Mouse (Mus musculus) neural tube, embryonic 11.5 days (tissue): Measurements from ENCODE around the gene Napb. TPM values are rescaled to one million over a fixed set of nuclear protein-coding genes. Genes with fewer than 3 reads are reported as not detected.

Experiments used
- ATAC-seq: fragments of 200-750 bp; cut with Nextera tagmentation; 2 replicates; pipeline ENCODE4 v1.8.0; 2017; ENCODE audit warnings: moderate number of reproducible peaks, mild to moderate bottlenecking, moderate TSS enrichment, moderate library complexity; ENCODE audit not compliant: insufficient read depth, low FRiP score, low TSS enrichment
- DNase-seq: peaks from one replicate; pipeline ENCODE4 v3.0.0-alpha.2; 2015; ENCODE audit warnings: low spot score
- H3K27ac ChIP-seq: fragments of 300-500 bp; sonication (generic); 2 replicates; pipeline ENCODE4 v1.5.1; 2014; ENCODE audit warnings: low read depth, mild to moderate bottlenecking, low read length
- H3K27me3 ChIP-seq: fragments of 300-500 bp; sonication (generic); 2 replicates; pipeline ENCODE4 v1.6.1; 2014; ENCODE audit warnings: mild to moderate bottlenecking, low read length, mixed read lengths; ENCODE audit not compliant: control insufficient read depth, insufficient read depth
- H3K36me3 ChIP-seq: fragments of 300-500 bp; sonication (generic); 2 replicates; pipeline ENCODE4 v1.6.1; 2014; ENCODE audit warnings: mild to moderate bottlenecking, low read length, moderate library complexity, mixed read lengths; ENCODE audit not compliant: control insufficient read depth, insufficient read depth
- H3K4me1 ChIP-seq: fragments of 300-500 bp; sonication (generic); 2 replicates; pipeline ENCODE4 v1.6.1; 2014; ENCODE audit warnings: low read length, mixed read lengths; ENCODE audit not compliant: control insufficient read depth, insufficient read depth
- H3K4me2 ChIP-seq: fragments of 300-500 bp; sonication (generic); 2 replicates; pipeline ENCODE4 v1.6.1; 2014; ENCODE audit warnings: low read depth, mild to moderate bottlenecking, moderate library complexity
- H3K4me3 ChIP-seq: fragments of 300-500 bp; sonication (generic); 2 replicates; pipeline ENCODE4 v1.5.1; 2014; ENCODE audit warnings: low read depth, low read length
- H3K9ac ChIP-seq: fragments of 300-500 bp; sonication (generic); 2 replicates; pipeline ENCODE4 v1.6.1; 2014; ENCODE audit warnings: mild to moderate bottlenecking, low read length
- H3K9me3 ChIP-seq: fragments of 300-500 bp; sonication (generic); 2 replicates; pipeline ENCODE4 v1.6.1; 2016; ENCODE audit warnings: low read length; ENCODE audit not compliant: control insufficient read depth
- WGBS: fragments of 180-500 bp; shearing (Covaris S2); extraction: QIAGEN DNeasy Blood & Tissue Kit; methylation state at CpG from one replicate; pipeline ENCODE4 v1.1.7; 2014; 5-methylcytosine and 5-hydroxymethylcytosine counted together
- polyA plus RNA-seq: library from polyadenylated mRNA; unstranded; fragments of >200 nt; fragmentation: Nextera tagmentation; extraction: Ambion mirVana; gene quantifications from 2 replicates; pipeline ENCODE4 v1.2.1, GENCODE M21; 2014

Gene Napb
- polyA plus RNA-seq, 1 experiment from 2014 or later: 25.7 TPM

GRCm38 (mm10) chr2:148680775-148681291 lies 51.4 kb downstream of the Napb start, which contains the start of gene Gzf1:
Gene Gzf1 (plus strand): TSS chr2:148681023.
- ATAC-seq (peak; percentile 91), DNase-seq (peak; percentile 99)
- peak within 1 kb of the TSS; percentile 74 for H3K9ac ChIP-seq
- peak within 1 kb of the TSS; percentile 78 for H3K4me3 ChIP-seq
- under 1% methylated on average over 39 of the region's 39 CpGs for WGBS
- peaks cover 10% of the 10 kb centered on the region for H3K4me1 ChIP-seq
- H3K27ac ChIP-seq: peak within 1 kb of the TSS; percentile 74
- no peaks in the 10 kb centered on the region for H3K27me3 ChIP-seq
- no peaks in the 10 kb centered on the region for H3K9me3 ChIP-seq
- H3K4me2 ChIP-seq: peak within 1 kb of the TSS; percentile 75
- peaks cover 5% of the 10 kb centered on the region for H3K36me3 ChIP-seq

GRCm38 (mm10) chr2:148679346-148679745 lies 52.9 kb downstream of the Napb start:
- WGBS: 1% methylated on average over 9 of the region's 9 CpGs
- peaks cover 10% of the 10 kb centered on the region for H3K4me1 ChIP-seq
- no peak overlapping the region for H3K4me3 ChIP-seq
- DNase-seq (peak; percentile 57), ATAC-seq (peak; percentile 26)
- no peaks in the 10 kb centered on the region for H3K9me3 ChIP-seq
- H3K27ac ChIP-seq: peak overlapping the region; percentile 31
- H3K27me3 ChIP-seq: no peaks in the 10 kb centered on the region
- H3K4me2 ChIP-seq: peak overlapping the region; percentile 38
- H3K36me3 ChIP-seq: peaks cover 3% of the 10 kb centered on the region
- H3K9ac ChIP-seq: 0 out of 2 replicates have a peak overlapping the region, but pooled peaks have one; percentile 16

- Histone ChIP-seq H3K9ac (peak overlapping the region; percentile 19; the same call in 1 of the 2 replicates), H3K4me3 (peak overlapping the region; percentile 30), H3K36me3 (no peaks in the 10 kb centered on the region; the same call in none of the 2 replicates), H3K9me3 (no peaks in the 10 kb centered on the region), H3K4me2 (peak overlapping the region; percentile 43), H3K4me1 (peaks cover 14% of the 10 kb centered on the region), H3K27me3 (no peaks in the 10 kb centered on the region), H3K27ac (peak overlapping the region; percentile 60)
- 3% methylated on average over 26 of the region's 26 CpGs for WGBS
- DNase-seq (peak; percentile 84), ATAC-seq (peak; percentile 60)
Measured at GRCm38 (mm10) chr2:148677801-148678200, 54.5 kb downstream of the Napb start.

- H3K4me3 ChIP-seq: peak within 1 kb of the TSS; percentile 66
- ATAC-seq: peak; percentile 99
- H3K36me3 ChIP-seq: no peaks in the 10 kb centered on the region; the same call in none of the 2 replicates
- DNase-seq: peak; percentile 97
- H3K9me3 ChIP-seq: no peaks in the 10 kb centered on the region
- peaks cover 4% of the 10 kb centered on the region for H3K4me1 ChIP-seq
- no peak within 1 kb of the TSS for H3K27ac ChIP-seq
- H3K9ac ChIP-seq: peak within 1 kb of the TSS; percentile 75
- H3K4me2 ChIP-seq: peak within 1 kb of the TSS; percentile 74
- under 1% methylated on average over 58 of the region's 58 CpGs for WGBS
- H3K27me3 ChIP-seq: no peaks in the 10 kb centered on the region
Measured at GRCm38 (mm10) chr2:148672199-148673096, 59.8 kb downstream of the Napb start, which contains the start of gene Nxt1. Gene Nxt1 (plus strand): TSS chr2:148672601.

- no peak overlapping the region for H3K4me2 ChIP-seq
- no peaks in the 10 kb centered on the region for H3K9me3 ChIP-seq
- ATAC-seq: no peak
- no peak for DNase-seq
- H3K4me1 ChIP-seq: no peaks in the 10 kb centered on the region
- WGBS: 100% methylated on average over 1 of the region's 1 CpGs
- H3K9ac ChIP-seq: no peak overlapping the region
- H3K27ac ChIP-seq: no peak overlapping the region
- no peak overlapping the region for H3K4me3 ChIP-seq
- no peaks in the 10 kb centered on the region for H3K36me3 ChIP-seq
- H3K27me3 ChIP-seq: no peaks in the 10 kb centered on the region
Measured at GRCm38 (mm10) chr2:148663458-148663857, 68.8 kb downstream of the Napb start.

- H3K9me3 ChIP-seq: no peaks in the 10 kb centered on the region
- no peak; the same call in 1 of the 2 replicates for ATAC-seq
- H3K4me2 ChIP-seq: no peak overlapping the region
- no peak overlapping the region for H3K4me3 ChIP-seq
- DNase-seq: peak; percentile 59
- H3K27ac ChIP-seq: no peak overlapping the region
- H3K36me3 ChIP-seq: no peaks in the 10 kb centered on the region
- no peaks in the 10 kb centered on the region for H3K27me3 ChIP-seq
- H3K4me1 ChIP-seq: no peaks in the 10 kb centered on the region
- H3K9ac ChIP-seq: no peak overlapping the region
- 3% methylated on average over 3 of the region's 3 CpGs for WGBS
Measured at GRCm38 (mm10) chr2:148654961-148655360, 77.3 kb downstream of the Napb start.

- Histone ChIP-seq H3K27ac (no peak overlapping the region), H3K27me3 (no peaks in the 10 kb centered on the region), H3K4me1 (no peaks in the 10 kb centered on the region), H3K36me3 (no peaks in the 10 kb centered on the region), H3K9me3 (no peaks in the 10 kb centered on the region), H3K4me2 (no peak overlapping the region), H3K9ac (no peak overlapping the region), H3K4me3 (no peak overlapping the region)
- ATAC-seq: peak; percentile 64
- no peak for DNase-seq
- 29% methylated on average over 3 of the region's 3 CpGs for WGBS
Measured at GRCm38 (mm10) chr2:148650587-148651357, 81.5 kb downstream of the Napb start.

- ATAC-seq (no peak), DNase-seq (no peak)
- WGBS: 94% methylated on average over 6 of the region's 6 CpGs
- Histone ChIP-seq H3K9ac (no peak overlapping the region), H3K4me2 (no peak overlapping the region), H3K4me3 (no peak overlapping the region), H3K9me3 (no peaks in the 10 kb centered on the region), H3K27ac (no peak overlapping the region), H3K27me3 (no peaks in the 10 kb centered on the region), H3K36me3 (no peaks in the 10 kb centered on the region), H3K4me1 (no peaks in the 10 kb centered on the region)
Measured at GRCm38 (mm10) chr2:148644421-148645000, 87.8 kb downstream of the Napb start.
